Mouse (Mus musculus) myocyte (in vitro differentiated cells): Measurements from ENCODE around the gene Vmn2r87. TPM values are rescaled to one million over a fixed set of nuclear protein-coding genes. Genes with fewer than 3 reads are reported as not detected.
"Not testable (repeated sequence)": the region's sequence is repeated elsewhere in the genome, so short reads cannot be mapped to it uniquely, and the experiment has no call there.

Experiments used
- H3K27me3 ChIP-seq: one replicate; pipeline ENCODE4 v1.6.1; 2011; ENCODE audit not compliant: control insufficient read depth, insufficient read depth, insufficient read length
- H3K36me3 ChIP-seq: one replicate; pipeline ENCODE4 v1.6.1; 2011; ENCODE audit not compliant: control insufficient read depth, insufficient read depth
- H3K4me2 ChIP-seq: one replicate; pipeline ENCODE4 v1.6.1; 2011; ENCODE audit warnings: low read depth, control low read depth
- H3K4me3 ChIP-seq: one replicate; pipeline ENCODE4 v1.5.1; 2011; ENCODE audit warnings: mild to moderate bottlenecking, control low read depth, moderate library complexity
- H3K79me2 ChIP-seq: one replicate; pipeline ENCODE4 v1.6.1; 2011; ENCODE audit not compliant: control insufficient read depth, insufficient read depth
- H3ac ChIP-seq: one replicate; pipeline ENCODE4 v1.6.1; 2011; ENCODE audit not compliant: control insufficient read depth, insufficient read length
- CEBPB ChIP-seq: IDR thresholded peaks from 2 replicates; pipeline ENCODE4 v1.6.1; 2011; ENCODE audit warnings: mild to moderate bottlenecking, moderate library complexity; ENCODE audit not compliant: poor library complexity, insufficient read depth, severe bottlenecking
- E2F4 ChIP-seq: IDR thresholded peaks from one replicate; pipeline ENCODE4 v1.6.1; 2011; ENCODE audit warnings: mild to moderate bottlenecking, control low read depth, moderate library complexity; ENCODE audit not compliant: insufficient read depth
- MAX ChIP-seq: IDR thresholded peaks from one replicate; pipeline ENCODE4 v1.6.1; 2011; ENCODE audit warnings: low read depth, mild to moderate bottlenecking, control low read depth
- MYOD1 ChIP-seq, 3 experiments: IDR thresholded peaks; one replicate each; pipeline ENCODE4 v1.6.1; 2011; ENCODE audit warnings: control low read depth in 2 of 3, low read depth in 2 of 3, mild to moderate bottlenecking in 2 of 3, moderate library complexity in 1 of 3; ENCODE audit not compliant: insufficient read length in 2 of 3, control insufficient read depth in 1 of 3
- MYOG ChIP-seq, 3 experiments: IDR thresholded peaks; one replicate each; pipeline ENCODE4 v1.6.1; 2011; ENCODE audit warnings: control low read depth in 2 of 3, low read depth in 2 of 3, mild to moderate bottlenecking in 2 of 3; ENCODE audit not compliant: insufficient read length in 2 of 3, control insufficient read depth in 1 of 3, insufficient read depth in 1 of 3
- POLR2A ChIP-seq: IDR thresholded peaks from one replicate; pipeline ENCODE4 v1.6.1; 2011; ENCODE audit warnings: low read depth, mild to moderate bottlenecking, control low read depth, moderate library complexity; ENCODE audit not compliant: insufficient read length
- POLR2AphosphoS2 ChIP-seq: IDR thresholded peaks from one replicate; pipeline ENCODE4 v1.6.1; 2011; ENCODE audit warnings: low read depth, control low read depth; ENCODE audit not compliant: insufficient read length
- REST ChIP-seq: IDR thresholded peaks from one replicate; pipeline ENCODE4 v1.6.1; 2011; ENCODE audit warnings: mild to moderate bottlenecking, control low read depth, moderate library complexity; ENCODE audit not compliant: insufficient read depth, insufficient read length
- SRF ChIP-seq: IDR thresholded peaks from one replicate; pipeline ENCODE4 v1.6.1; 2011; ENCODE audit warnings: low read depth; ENCODE audit not compliant: control insufficient read depth, insufficient read length
- TCF12 ChIP-seq: IDR thresholded peaks from one replicate; pipeline ENCODE4 v1.6.1; 2011; ENCODE audit warnings: mild to moderate bottlenecking, control low read depth; ENCODE audit not compliant: poor library complexity, insufficient read depth, severe bottlenecking
- TCF3 ChIP-seq: IDR thresholded peaks from one replicate; pipeline ENCODE4 v1.6.1; 2011; ENCODE audit warnings: low read depth, control low read depth; ENCODE audit not compliant: insufficient read length
- USF1 ChIP-seq: IDR thresholded peaks from one replicate; pipeline ENCODE4 v1.6.1; 2011; ENCODE audit warnings: low read depth, mild to moderate bottlenecking, control low read depth, moderate library complexity
- polyA plus RNA-seq: library from polyadenylated mRNA; unstranded; fragments of >200 nt; fragmentation: generic; extraction: Trizol; gene quantifications from one replicate; pipeline ENCODE4 v1.2.1, GENCODE M21; 2012; ENCODE audit warnings: missing spikeins

The Vmn2r87 gene
- 0.02 TPM for polyA plus RNA-seq

- no peaks in the 10 kb centered on the region for H3K79me2 ChIP-seq
- no peak within 1 kb of the TSS for H3K4me2 ChIP-seq
- H3K27me3 ChIP-seq = no peaks in the 10 kb centered on the region
- H3K36me3 ChIP-seq = no peaks in the 10 kb centered on the region
- H3K4me3 ChIP-seq = no peak within 1 kb of the TSS
- H3ac ChIP-seq = no peak within 1 kb of the TSS
- TF ChIP-seq TCF3 (no peak), MYOD1 (IDR thresholded peaks at IDR 0.05; ENCODE audit: control insufficient read depth in 1 of 3, insufficient read length in 2 of 3, low read depth in 2 of 3) (no peak), MYOG (IDR thresholded peaks at IDR 0.05; ENCODE audit: control insufficient read depth in 1 of 3, insufficient read depth in 1 of 3, insufficient read length in 2 of 3, low read depth in 2 of 3) (no peak), CEBPB (no peak), TCF12 (no peak), REST (no peak), SRF (no peak), USF1 (no peak), POLR2AphosphoS2 (no peak), MAX (no peak), E2F4 (no peak), POLR2A (no peak)
These were observed at the start of gene Vmn2r87 for GRCm38 (mm10) chr10:130497296-130497695. Vmn2r87 (minus strand) TSS chr10:130497396.

GRCm38 (mm10) chr10:130544331-130544730, 47.1 kb upstream of the Vmn2r87 start:
- H3K4me3 ChIP-seq, H3K27me3 ChIP-seq, H3ac ChIP-seq, H3K36me3 ChIP-seq, H3K4me2 ChIP-seq: not testable (repeated sequence)
- peaks cover 20% of the 10 kb centered on the region for H3K79me2 ChIP-seq

GRCm38 (mm10) chr10:130541931-130542691, 44.9 kb upstream of the Vmn2r87 start:
- H3K4me2 ChIP-seq = peak overlapping the region; percentile 83
- H3ac ChIP-seq = peak overlapping the region; percentile 26
- H3K27me3 ChIP-seq, H3K36me3 ChIP-seq: not testable (repeated sequence)
- TF ChIP-seq POLR2A (peak; percentile 75), MYOD1 (IDR thresholded peaks at IDR 0.05; ENCODE audit: control insufficient read depth in 1 of 3, insufficient read length in 2 of 3, low read depth in 2 of 3) (peak in 1 of 3 experiments; percentile 28), POLR2AphosphoS2 (peak; percentile 77), USF1 (peak; percentile 6)
- H3K4me3 ChIP-seq = peak overlapping the region; percentile 67
- H3K79me2 ChIP-seq = peaks cover 20% of the 10 kb centered on the region

GRCm38 (mm10) chr10:130536101-130536500, 38.9 kb upstream of the Vmn2r87 start:
- H3K4me2 ChIP-seq = no peak overlapping the region
- no peak for TF ChIP-seq CEBPB
- H3K27me3 ChIP-seq = no peaks in the 10 kb centered on the region
- no peak overlapping the region for H3ac ChIP-seq
- H3K36me3 ChIP-seq = no peaks in the 10 kb centered on the region
- no peak overlapping the region for H3K4me3 ChIP-seq
- H3K79me2 ChIP-seq = no peaks in the 10 kb centered on the region

DNA sequence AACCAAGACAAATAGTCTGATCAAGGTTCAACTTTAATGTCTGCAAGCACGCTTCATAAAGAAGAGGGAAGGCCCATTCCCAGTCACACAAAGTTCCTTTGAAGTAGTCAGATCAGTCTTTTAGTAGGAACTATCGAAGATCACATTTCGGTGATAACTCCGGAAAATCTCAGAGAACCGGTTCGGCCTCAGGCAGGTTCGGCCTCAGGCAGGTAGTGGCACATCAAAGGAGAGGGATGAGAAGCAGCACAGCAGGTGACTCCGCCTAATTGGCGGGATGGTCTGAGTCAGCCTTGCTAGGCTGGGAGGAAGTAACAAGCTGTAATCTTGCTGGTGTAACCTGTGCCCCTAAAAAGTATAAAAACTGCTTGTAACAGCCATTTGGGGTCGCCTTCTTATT, 30.7 kb upstream of the Vmn2r87 start:
- Histone ChIP-seq H3K4me3 (no peak overlapping the region), H3ac (no peak overlapping the region), H3K36me3 (no peaks in the 10 kb centered on the region), H3K79me2 (no peaks in the 10 kb centered on the region), H3K4me2 (no peak overlapping the region), H3K27me3 (no peaks in the 10 kb centered on the region)
- TF ChIP-seq USF1 (no peak), SRF (no peak)

DNA sequence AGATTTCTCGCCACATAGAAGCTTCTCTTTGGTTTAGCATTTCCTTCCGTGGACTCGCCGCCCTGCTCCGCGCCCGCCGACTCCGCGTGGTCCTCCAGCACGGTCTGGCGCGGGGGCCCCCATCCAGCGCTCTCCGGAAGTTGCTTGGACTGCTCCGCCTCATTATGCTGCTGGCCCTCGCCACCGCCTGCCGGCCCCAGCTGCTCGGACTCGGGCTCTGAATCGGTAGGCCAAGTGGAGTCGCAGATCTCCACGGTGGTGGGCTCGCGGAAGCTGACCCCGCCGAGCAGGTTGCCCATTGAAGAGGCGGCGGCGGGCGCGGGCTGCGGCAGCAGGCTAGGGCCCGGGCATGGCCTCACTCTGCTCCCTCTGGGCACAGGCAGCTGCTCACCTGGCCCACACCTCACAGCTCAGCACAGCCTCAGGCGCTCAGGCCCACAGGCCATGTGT, 26.9 kb downstream of the Vmn2r87 start:
- Histone ChIP-seq H3K4me2 (no peak overlapping the region), H3ac (no peak overlapping the region), H3K79me2 (no peaks in the 10 kb centered on the region), H3K4me3 (no peak overlapping the region), H3K36me3 (no peaks in the 10 kb centered on the region), H3K27me3 (no peaks in the 10 kb centered on the region)
- TF ChIP-seq POLR2AphosphoS2 (no peak), TCF3 (no peak), TCF12 (no peak)

DNA sequence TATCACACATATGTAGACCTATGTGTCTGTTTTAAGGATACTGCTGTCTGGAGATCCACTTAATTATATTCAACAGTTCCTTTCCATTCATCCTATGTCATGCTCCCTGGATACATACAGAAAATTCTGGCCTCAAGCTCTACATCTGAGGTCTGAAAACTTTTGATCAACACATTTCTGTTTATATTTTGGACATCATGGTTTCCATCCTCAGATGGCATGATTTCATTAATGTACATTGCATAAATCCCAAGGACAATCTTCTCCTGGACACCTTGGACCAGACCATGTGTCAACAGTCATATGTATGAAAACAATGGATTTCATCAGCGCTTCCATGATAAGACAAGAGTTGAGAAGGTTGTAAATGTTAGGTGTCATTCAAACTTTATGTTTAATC, 41.2 kb downstream of the Vmn2r87 start, which contains the start of gene Vmn2r86:
Vmn2r86 (minus strand) TSS at position 101 of the 400 bp plus-strand sequence.
- H3K79me2 ChIP-seq, H3ac ChIP-seq, H3K27me3 ChIP-seq, H3K36me3 ChIP-seq, H3K4me2 ChIP-seq, H3K4me3 ChIP-seq: not testable (repeated sequence)
